Mouse (Mus musculus) CD4-positive, CD25-positive, alpha-beta regulatory T cell (primary cell): Measurements from ENCODE around the gene Fer1l5. TPM values are rescaled to one million over a fixed set of nuclear protein-coding genes. Genes with fewer than 3 reads are reported as not detected.

ENCODE experiments used
- polyA plus RNA-seq: library from polyadenylated mRNA; unstranded; fragments of 100-300 nt; shearing (Covaris generic); gene quantifications from one replicate; pipeline ENCODE4 v1.2.1, GENCODE M21; 2017

Fer1l5 gene
- polyA plus RNA-seq: 1.3 TPM

DNA sequence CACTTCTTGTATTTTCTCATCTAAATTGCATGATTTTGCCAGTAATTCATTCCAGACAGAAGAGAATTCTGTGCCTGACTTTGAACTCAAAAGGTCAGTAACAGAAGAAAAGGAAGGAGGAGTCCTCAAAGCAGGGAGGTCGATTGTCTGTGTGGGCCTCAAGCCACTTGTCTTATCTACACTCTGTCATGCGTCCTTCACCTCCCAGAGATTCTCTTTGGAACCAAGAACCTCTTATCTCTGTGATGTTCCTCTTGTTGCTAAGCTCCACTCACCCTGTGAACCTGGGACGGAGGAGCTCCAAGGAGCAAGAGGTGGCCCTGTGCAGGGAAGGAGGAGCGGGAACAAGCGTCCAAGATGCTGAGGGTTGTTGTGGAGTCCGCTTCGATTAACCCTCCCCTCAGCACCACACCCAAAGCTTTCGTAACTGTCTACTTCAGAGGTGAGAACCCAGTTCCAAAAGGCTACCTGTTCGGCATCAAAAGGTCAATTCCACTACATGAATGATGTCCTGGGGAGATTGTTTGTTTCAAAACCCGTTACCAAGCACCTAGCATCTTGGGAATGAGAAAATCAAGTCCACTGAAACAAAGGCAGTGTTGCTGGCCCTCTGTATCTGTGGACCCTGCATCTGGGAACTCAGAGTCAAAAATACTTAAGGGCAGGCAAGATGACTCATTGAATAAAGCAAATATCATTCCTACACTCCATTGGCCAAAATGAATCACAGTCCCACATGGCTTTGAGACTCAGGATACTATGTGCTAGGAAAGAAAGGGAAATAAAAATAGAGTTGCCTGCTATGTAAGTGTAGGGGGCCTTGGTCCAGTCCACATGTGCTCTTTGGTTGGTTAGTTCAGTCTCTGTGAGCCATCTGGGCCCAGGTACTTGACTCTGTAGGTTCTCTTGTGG, at the start of gene Fer1l5:
Gene Fer1l5 (plus strand): TSS at position 358 of the 912 bp plus-strand sequence.

GRCm38 (mm10) chr1:36368969-36369645, 3.0 kb upstream of the Fer1l5 start, which contains the start of gene Kansl3:
Kansl3 (minus strand) TSS chr1:36369181.

DNA sequence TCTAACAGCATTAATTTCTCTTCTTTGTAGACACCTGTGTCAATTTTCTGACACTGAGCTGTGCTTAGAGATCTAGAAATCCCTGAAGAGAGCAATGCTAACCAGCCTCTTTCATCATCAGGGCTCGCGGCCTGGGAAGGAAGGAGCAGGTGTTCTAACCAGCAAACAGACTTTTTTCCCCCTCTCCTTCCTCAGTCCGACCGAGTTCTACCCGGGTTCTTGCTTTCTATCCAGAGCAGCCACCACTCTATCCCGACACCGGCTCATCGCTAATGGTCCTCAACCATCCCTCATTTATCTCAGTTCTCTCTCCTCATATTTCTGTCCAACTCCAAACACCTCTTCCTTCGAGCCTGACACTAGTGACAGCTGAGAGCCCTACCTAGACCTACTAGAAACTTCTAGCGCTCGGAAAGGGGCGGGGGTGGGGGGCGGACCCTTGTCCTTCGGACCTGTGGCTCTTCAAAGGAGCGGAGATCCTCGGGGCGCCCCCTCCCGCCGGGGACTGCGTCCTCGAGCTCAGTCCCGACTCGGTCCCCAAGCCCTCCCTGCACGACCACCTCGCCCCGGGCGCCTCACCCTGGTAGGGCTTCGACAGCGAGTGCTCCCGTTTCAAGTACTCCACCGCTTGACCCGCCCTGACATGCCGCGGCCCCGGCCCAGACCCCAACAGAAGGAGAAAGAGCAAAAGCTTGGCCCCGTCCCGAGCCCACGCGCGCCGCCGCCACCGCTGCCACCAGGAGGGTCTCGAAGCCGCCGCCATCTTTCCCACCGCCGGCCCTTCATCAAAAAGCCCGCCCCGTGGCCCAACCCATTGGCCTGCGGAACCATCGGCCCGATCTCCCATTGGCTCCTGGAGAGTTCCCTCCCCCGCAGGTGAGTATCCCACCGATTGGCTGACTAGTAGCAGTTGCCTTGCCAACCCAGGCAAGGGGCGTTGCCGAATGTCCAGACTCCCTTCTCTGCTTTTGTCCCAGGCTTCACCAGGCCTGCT, 72.7 kb downstream of the Fer1l5 start, which contains the start of gene Lman2l:
Gene Lman2l (minus strand): TSS at position 801 of the 994 bp plus-strand sequence.

GRCm38 (mm10) chr1:36471181-36472105, 99.4 kb downstream of the Fer1l5 start, which contains the start of gene Cnnm4:
Cnnm4 (plus strand) TSS chr1:36471620.

Other genes with a start within 250 kb of the Fer1l5 start
- gene Uggt1, start 127.6 kb upstream of the Fer1l5 start, polyA plus RNA-seq: 84.3 TPM
- 129 TPM for gene Neurl3, start 97.6 kb upstream of the Fer1l5 start, polyA plus RNA-seq
- gene Arid5a, start 64.6 kb upstream of the Fer1l5 start, polyA plus RNA-seq: 116 TPM
- 64.5 TPM for gene Kansl3, start 3.1 kb upstream of the Fer1l5 start, polyA plus RNA-seq
- gene Lman2l, start 73.0 kb downstream of the Fer1l5 start, polyA plus RNA-seq: 24.1 TPM
- gene Cnnm4, start 99.3 kb downstream of the Fer1l5 start, polyA plus RNA-seq: 2.1 TPM
- 39.8 TPM for gene Cnnm3, start 139.6 kb downstream of the Fer1l5 start, polyA plus RNA-seq
- gene Ankrd23, start 164.6 kb downstream of the Fer1l5 start, polyA plus RNA-seq: 35.1 TPM
- gene Gm42417, start 167.1 kb downstream of the Fer1l5 start, polyA plus RNA-seq: 1.2 TPM
- 40.6 TPM for gene Ankrd39, start 175.2 kb downstream of the Fer1l5 start, polyA plus RNA-seq
- gene Sema4c, start 186.1 kb downstream of the Fer1l5 start, polyA plus RNA-seq: 0.39 TPM